Mouse (Mus musculus) liver, adult 2 months (tissue): ENCODE data around the gene Cop1.

Source experiments
- CTCF ChIP-seq: fragments of 200-500 bp; IDR thresholded peaks from 2 replicates; pipeline ENCODE4 v1.5.1; 2011; ENCODE audit warnings: low read depth, low read length, control low read depth
- POLR2A ChIP-seq: fragments of 200-500 bp; IDR thresholded peaks from 2 replicates; pipeline ENCODE4 v1.6.1; 2011; ENCODE audit warnings: low read length, control low read depth; ENCODE audit not compliant: insufficient read depth; ENCODE audit errors: extremely low read depth

GRCm38 (mm10) chr1:159313625-159314024 is 81.5 kb downstream of the Cop1 start:
- TF ChIP-seq POLR2A = no peak
- no peak for TF ChIP-seq CTCF
